Mouse (Mus musculus): ENCODE results near the gene Sh3rf3. TPM values are rescaled to one million over a fixed set of nuclear protein-coding genes. Genes with fewer than 3 reads are reported as not detected.
A peak's percentile ranks its signal among the peaks of the same experiment; 100 is the strongest.

Sh3rf3 gene
- polyA plus RNA-seq, 1 experiment = 9.6 TPM

DNA sequence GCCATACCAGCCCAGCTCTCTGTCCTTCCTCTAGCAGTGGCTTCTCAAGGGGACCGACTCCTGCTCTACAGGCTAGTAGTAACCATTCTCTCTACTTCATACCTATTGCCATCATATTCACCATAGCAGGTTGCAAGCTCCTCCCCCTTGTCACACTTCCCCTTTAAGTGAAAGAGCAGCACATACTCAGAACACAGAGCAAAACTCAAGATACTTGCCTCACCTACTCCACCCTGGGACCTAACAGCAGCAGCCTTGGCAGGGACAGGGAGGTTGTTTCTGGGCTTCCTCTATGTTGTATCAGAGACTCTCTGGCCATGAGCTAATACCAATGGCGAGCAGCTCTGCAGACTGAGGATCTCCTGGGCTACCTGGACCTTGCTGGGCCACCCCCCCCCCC is 312.3 kb downstream of the Sh3rf3 start:
- H3K4me3 ChIP-seq (ENCODE audit: insufficient read depth, low read length) = no peak overlapping the region
- H3K27ac ChIP-seq (ENCODE audit: insufficient read depth, low read length) = no peak overlapping the region
- H3K4me1 ChIP-seq (ENCODE audit: control insufficient read depth, insufficient read depth, low read length) = no peaks in the 10 kb centered on the region
- TF ChIP-seq CTCF (IDR thresholded peaks at IDR 0.05; ENCODE audit: borderline replicate concordance, insufficient read depth, low read length) (no peak), POLR2A (IDR thresholded peaks at IDR 0.05; ENCODE audit: low read depth, low read length) (no peak)

DNA sequence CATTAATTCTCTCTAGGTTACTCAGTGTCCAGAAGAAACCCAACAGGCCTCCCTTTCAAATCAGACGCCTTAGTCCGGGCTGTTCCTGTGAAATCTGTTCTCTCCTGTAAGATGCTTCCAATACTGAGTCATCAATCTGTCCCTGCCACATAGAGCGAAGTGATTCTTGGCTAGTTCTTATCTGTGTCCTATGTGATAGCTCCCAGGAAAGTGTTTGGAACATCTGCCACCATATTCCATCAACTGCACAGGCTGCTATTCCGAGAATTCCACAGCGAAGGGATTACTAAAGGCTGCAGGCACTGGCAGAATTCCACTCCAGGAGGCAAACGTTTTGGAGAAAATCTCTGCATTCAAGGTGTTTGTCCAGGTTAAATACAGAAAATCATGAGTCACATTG is 314.5 kb downstream of the Sh3rf3 start:
- H3K4me3 ChIP-seq (ENCODE audit: insufficient read depth, low read length) = no peak overlapping the region
- no peaks in the 10 kb centered on the region for H3K4me1 ChIP-seq (ENCODE audit: control insufficient read depth, insufficient read depth, low read length)
- TF ChIP-seq CTCF (IDR thresholded peaks at IDR 0.05; ENCODE audit: borderline replicate concordance, insufficient read depth, low read length) = no peak
- no peak overlapping the region for H3K27ac ChIP-seq (ENCODE audit: insufficient read depth, low read length)

DNA sequence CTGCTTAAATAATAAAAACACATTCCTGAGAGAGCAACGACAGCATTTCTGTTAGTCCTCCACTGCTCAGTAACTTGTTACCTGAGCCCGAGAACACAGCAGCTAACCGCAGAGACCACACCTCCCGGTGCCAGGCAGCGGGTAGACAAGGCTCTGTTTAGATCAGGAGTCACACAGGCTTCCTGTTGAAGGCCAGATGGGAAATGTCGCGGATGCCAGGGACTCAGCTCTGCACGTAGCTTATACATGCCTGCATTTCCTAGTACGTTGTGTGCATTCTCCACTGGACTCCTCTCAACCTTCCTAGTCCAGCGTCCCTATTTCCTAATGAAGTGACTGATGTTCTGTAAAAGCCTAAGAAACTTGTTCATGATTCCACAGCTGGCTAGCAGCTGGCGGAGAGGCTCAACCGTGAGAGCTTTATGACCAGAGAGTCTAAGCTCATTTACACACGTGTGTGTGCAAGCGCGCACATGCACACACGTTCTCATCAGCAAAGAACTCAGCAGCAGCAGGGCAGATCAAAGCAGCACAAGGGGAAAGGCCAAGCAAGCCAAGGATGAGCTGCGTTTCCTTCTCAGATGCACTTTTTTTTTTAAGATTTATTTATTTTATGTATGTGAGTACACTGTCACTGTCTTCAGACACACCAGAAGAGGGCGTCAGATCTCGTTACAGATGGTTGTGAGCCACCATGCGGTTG is 318.9 kb downstream of the Sh3rf3 start:
- no peak for TF ChIP-seq CTCF (IDR thresholded peaks at IDR 0.05; ENCODE audit: borderline replicate concordance, insufficient read depth, low read length)
- TF ChIP-seq POLR2A (IDR thresholded peaks at IDR 0.05; ENCODE audit: low read depth, low read length) = no peak
- no peaks in the 10 kb centered on the region for H3K4me1 ChIP-seq (ENCODE audit: control insufficient read depth, insufficient read depth, low read length)
- no peak overlapping the region for H3K4me3 ChIP-seq (ENCODE audit: insufficient read depth, low read length)
- H3K27ac ChIP-seq (ENCODE audit: insufficient read depth, low read length) = no peak overlapping the region

DNA sequence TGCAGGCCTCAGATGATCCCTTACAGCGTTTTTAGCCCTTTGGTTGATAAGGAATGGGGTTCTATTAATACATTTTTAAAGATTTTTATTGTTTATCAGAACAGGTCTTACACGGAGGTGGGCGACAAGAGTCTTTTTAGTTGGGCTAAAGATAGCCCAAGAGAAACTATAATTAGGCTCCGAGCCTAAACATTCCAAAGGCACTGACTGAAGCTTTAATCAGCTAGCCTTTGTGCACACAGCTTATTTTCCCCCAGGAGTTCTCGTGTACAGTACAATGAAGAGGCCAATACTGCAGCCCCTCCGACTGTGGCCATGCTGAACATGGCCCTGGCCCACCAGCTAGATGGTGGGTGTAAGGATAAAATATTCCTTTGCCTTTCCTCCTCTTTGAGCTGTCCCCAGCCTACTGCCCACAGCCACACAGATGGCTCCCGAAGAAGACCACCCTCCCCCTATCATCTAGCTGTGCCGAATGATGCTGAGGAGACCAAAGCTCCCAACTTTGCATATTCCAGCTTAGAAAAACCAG is 320.4 kb downstream of the Sh3rf3 start:
- Histone ChIP-seq H3K4me3 (ENCODE audit: insufficient read depth, low read length) (no peak overlapping the region), H3K27ac (ENCODE audit: insufficient read depth, low read length) (no peak overlapping the region), H3K4me1 (ENCODE audit: control insufficient read depth, insufficient read depth, low read length) (no peaks in the 10 kb centered on the region)
- TF ChIP-seq POLR2A (IDR thresholded peaks at IDR 0.05; ENCODE audit: low read depth, low read length) = no peak
- no peak for TF ChIP-seq CTCF (IDR thresholded peaks at IDR 0.05; ENCODE audit: borderline replicate concordance, insufficient read depth, low read length)

DNA sequence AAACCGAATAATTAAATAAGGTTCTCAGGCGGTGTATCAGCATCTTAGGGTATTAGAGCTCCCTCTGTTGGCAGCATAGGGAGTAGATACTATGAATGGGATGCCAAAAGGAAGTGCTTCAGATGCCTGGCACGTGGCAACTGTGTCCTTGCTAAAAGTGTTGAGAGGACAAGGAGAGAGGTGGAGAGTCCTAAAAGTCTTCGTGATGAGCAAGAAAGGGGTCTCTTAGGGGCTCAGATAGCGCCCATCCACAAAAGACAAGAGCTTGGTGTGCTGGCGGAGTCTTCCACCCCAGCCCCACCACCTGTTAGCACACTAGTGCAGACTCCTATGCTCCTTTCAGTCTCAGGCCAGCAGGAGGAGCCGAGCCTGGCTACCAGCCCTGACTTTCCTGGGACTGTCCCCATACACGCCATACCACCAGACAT is 336.8 kb downstream of the Sh3rf3 start:
- Histone ChIP-seq H3K4me3 (ENCODE audit: insufficient read depth, low read length) (no peak overlapping the region), H3K27ac (ENCODE audit: insufficient read depth, low read length) (no peak overlapping the region), H3K4me1 (ENCODE audit: control insufficient read depth, insufficient read depth, low read length) (no peaks in the 10 kb centered on the region)
- TF ChIP-seq POLR2A (IDR thresholded peaks at IDR 0.05; ENCODE audit: low read depth, low read length) (no peak), CTCF (IDR thresholded peaks at IDR 0.05; ENCODE audit: borderline replicate concordance, insufficient read depth, low read length) (0 out of 2 replicates have a peak, but pooled peaks have one; percentile 29)

DNA sequence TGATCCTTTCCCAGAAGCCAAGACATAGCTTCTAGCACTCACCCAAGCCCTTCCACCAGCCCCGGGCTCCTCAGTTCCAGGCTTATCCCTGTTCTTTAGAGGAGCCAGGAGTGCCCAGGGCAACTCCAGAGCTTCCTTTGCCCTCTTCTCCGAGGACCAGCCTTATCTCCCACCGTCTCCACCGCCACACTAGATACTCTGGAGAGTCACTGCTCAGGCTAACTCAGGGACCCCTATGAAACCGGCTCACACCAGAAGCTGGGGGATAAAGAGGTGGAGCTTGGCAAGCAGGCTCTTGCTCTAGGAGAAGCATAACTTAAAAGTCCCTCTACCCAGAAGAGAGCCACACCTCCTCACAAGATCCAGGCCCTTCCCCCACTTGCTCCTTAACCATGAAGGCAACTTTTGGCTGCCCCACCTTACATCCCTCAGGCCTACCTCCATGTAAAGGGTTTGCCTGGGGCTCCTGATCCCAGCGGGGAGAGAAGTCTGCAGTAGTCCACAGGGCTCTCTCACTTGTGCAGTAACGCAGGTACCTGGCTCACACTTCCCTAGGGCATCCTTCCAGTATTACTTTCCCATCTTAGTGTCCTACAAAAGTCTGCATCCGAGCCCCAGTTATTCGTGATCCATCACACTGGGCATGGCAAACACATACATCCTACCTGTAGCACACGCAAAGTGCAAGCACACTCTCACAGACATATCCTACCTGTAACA is 337.9 kb downstream of the Sh3rf3 start:
- Histone ChIP-seq H3K27ac (ENCODE audit: insufficient read depth, low read length) (no peak overlapping the region), H3K4me1 (ENCODE audit: control insufficient read depth, insufficient read depth, low read length) (no peaks in the 10 kb centered on the region), H3K4me3 (ENCODE audit: insufficient read depth, low read length) (no peak overlapping the region)
- TF ChIP-seq POLR2A (IDR thresholded peaks at IDR 0.05; ENCODE audit: low read depth, low read length) (no peak), CTCF (IDR thresholded peaks at IDR 0.05; ENCODE audit: borderline replicate concordance, insufficient read depth, low read length) (no peak)

DNA sequence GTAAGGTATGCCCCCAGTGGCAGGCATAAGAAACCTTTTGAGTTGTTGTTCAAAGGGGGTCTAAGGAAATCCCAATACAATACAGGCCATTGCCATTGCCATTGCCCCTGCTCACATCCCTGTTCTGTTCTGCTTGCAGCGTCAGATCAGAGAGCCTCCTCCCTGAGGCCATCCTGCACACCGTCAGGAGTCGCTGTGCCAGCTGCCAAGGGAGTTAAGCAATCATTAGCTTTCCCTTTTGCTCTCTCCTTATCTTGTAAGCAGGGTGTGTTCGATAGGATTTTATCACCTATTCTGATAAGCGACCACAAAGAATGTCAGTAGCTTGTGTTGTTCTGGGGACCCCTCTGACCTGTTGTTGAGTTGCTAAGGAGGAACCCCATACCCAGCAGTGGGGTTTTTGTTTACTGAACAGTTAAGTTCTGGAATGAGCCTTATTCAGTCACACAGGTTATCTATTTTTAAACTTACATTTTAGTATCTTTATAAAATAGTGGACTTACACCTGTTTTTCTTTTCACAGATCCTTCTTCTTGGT is 339.5 kb downstream of the Sh3rf3 start:
- no peaks in the 10 kb centered on the region for H3K4me1 ChIP-seq (ENCODE audit: control insufficient read depth, insufficient read depth, low read length)
- no peak overlapping the region for H3K4me3 ChIP-seq (ENCODE audit: insufficient read depth, low read length)
- H3K27ac ChIP-seq (ENCODE audit: insufficient read depth, low read length) = no peak overlapping the region
- no peak for TF ChIP-seq POLR2A (IDR thresholded peaks at IDR 0.05; ENCODE audit: low read depth, low read length)
- TF ChIP-seq CTCF (IDR thresholded peaks at IDR 0.05; ENCODE audit: borderline replicate concordance, insufficient read depth, low read length) = no peak

DNA sequence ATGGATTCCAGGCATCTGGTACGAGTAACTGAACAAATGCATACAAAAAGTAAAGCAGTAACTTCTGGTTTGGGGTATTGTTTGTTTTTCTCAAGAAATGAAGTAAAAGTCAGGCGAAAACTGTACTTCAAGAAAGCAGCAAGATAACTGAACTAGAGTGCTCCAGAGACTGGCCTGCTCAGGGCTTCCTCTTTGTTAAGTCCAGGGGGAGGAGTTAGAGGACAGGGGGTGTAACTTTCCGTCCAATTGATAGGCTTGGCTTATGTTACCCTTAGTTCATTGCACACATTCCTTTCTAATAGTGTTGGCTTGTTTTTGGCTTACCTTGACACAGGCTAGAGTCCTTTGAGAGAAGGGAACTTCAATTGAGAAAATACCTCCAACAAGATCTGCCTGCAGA is 345.5 kb downstream of the Sh3rf3 start:
- H3K27ac ChIP-seq (ENCODE audit: insufficient read depth, low read length) = no peak overlapping the region
- no peak for TF ChIP-seq POLR2A (IDR thresholded peaks at IDR 0.05; ENCODE audit: low read depth, low read length)
- TF ChIP-seq CTCF (IDR thresholded peaks at IDR 0.05; ENCODE audit: borderline replicate concordance, insufficient read depth, low read length) = no peak
- no peak overlapping the region for H3K4me3 ChIP-seq (ENCODE audit: insufficient read depth, low read length)
- no peaks in the 10 kb centered on the region for H3K4me1 ChIP-seq (ENCODE audit: control insufficient read depth, insufficient read depth, low read length)

DNA sequence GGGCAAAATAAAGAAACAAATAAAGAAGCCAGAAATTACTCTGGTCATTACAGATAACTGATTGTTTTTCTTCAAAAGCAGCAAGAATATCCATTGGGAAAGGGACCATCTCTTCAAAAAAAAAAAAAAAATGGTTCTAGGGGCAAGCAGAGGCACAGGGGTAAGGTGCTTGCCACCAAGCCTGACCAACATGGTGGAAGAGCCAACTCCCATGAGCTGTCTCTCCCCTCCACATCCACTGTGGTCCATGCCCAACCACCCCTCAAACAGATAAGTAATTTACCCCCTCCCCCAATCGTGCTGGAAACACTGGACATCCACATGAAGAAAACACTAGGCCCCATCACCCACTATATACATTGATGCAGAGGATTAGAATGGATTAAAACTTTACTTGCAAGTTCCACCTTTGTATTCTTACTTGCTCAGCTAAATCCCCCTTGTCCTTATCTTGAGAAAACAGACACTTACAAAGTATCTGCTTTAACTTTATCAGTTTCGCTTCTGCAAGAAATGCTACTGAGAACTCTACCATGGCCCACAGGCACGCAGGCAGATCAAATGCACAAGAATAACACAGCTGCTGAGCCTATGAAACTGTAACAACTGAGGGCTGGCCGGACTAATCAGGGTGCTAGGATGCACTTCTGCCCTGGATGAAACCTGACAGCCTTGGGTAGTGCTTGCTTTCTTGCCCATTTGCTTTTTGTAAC is 349.2 kb downstream of the Sh3rf3 start:
- no peak overlapping the region for H3K4me3 ChIP-seq (ENCODE audit: insufficient read depth, low read length)
- no peak overlapping the region for H3K27ac ChIP-seq (ENCODE audit: insufficient read depth, low read length)
- TF ChIP-seq CTCF (IDR thresholded peaks at IDR 0.05; ENCODE audit: borderline replicate concordance, insufficient read depth, low read length) (no peak), POLR2A (IDR thresholded peaks at IDR 0.05; ENCODE audit: low read depth, low read length) (no peak)
- H3K4me1 ChIP-seq (ENCODE audit: control insufficient read depth, insufficient read depth, low read length) = no peaks in the 10 kb centered on the region
